Mouse (Mus musculus) forebrain, embryonic 16.5 days (tissue): ENCODE measurements at regions not wholly inside any gene's neighbourhood (a gene's known extent, or its start where the extent isn't known, plus 50 kb on each side); places are given as distances from the start of the nearest gene placed in this dataset.
"Not testable (repeated sequence)": the region's sequence is repeated elsewhere in the genome, so short reads cannot be mapped to it uniquely, and the experiment has no call there.

Experiments
- ATAC-seq: fragments of 200-750 bp; cut with Nextera tagmentation; 2 replicates; pipeline ENCODE4 v1.8.0; 2017; ENCODE audit warnings: mild to moderate bottlenecking, moderate library complexity
- H3K27ac ChIP-seq: fragments of 300-500 bp; sonication (generic); 2 replicates; pipeline ENCODE4 v1.5.1; 2014; ENCODE audit warnings: low read length, control low read depth
- H3K27me3 ChIP-seq: fragments of 300-500 bp; sonication (generic); replicated peaks from 2 replicates; pipeline ENCODE4 v1.6.1; 2014; ENCODE audit warnings: low read length; ENCODE audit not compliant: control insufficient read depth, insufficient read depth
- H3K36me3 ChIP-seq: fragments of 300-500 bp; sonication (generic); 2 replicates; pipeline ENCODE4 v1.6.1; 2014; ENCODE audit not compliant: control insufficient read depth, insufficient read depth
- H3K4me1 ChIP-seq: fragments of 300-500 bp; sonication (generic); replicated peaks from 2 replicates; pipeline ENCODE4 v1.6.1; 2014; ENCODE audit warnings: low read length; ENCODE audit not compliant: control insufficient read depth, insufficient read depth
- H3K4me2 ChIP-seq: fragments of 300-500 bp; sonication (generic); 2 replicates; pipeline ENCODE4 v1.6.1; 2014; ENCODE audit warnings: mild to moderate bottlenecking, low read length, control low read depth
- H3K4me3 ChIP-seq: fragments of 300-500 bp; sonication (generic); replicated peaks from 2 replicates; pipeline ENCODE4 v1.5.1; 2014; ENCODE audit warnings: mild to moderate bottlenecking, low read length, control low read depth
- H3K9ac ChIP-seq: fragments of 300-500 bp; sonication (generic); replicated peaks from 2 replicates; pipeline ENCODE4 v1.6.1; 2014; ENCODE audit warnings: low read depth, low read length, control low read depth
- H3K9me3 ChIP-seq: fragments of 300-500 bp; sonication (generic); 2 replicates; pipeline ENCODE4 v1.6.1; 2016; ENCODE audit warnings: low read length; ENCODE audit not compliant: control insufficient read depth
- WGBS: fragments of 180-500 bp; shearing (Covaris S2); extraction: QIAGEN DNeasy Blood & Tissue Kit; methylation state at CpG from one replicate; pipeline ENCODE4 v1.1.7; 2014; 5-methylcytosine and 5-hydroxymethylcytosine counted together

DNA sequence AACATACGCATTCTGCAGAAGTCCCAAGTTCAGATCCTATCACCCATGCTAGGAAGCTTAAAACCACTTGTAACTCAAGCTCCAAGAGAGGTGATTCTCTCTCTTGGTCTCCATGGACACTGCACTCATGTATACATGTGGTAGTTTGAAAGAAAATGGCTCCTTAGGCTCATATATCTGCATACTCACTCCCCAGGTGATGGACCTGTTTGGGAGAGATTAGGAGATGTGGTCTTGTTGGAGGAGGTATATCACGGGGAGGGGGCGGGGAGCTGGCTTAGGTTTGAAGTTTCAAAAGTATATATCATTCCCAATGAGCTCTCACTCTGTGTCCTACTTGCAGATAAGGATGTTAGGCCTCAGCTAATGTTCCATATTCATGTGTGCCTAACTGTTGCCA is 103.9 kb upstream of the Tbl1x start:
- Histone ChIP-seq H3K9me3 (no peaks in the 10 kb centered on the region), H3K36me3 (no peaks in the 10 kb centered on the region), H3K4me2 (no peak overlapping the region), H3K4me3 (no peak overlapping the region), H3K27ac (no peak overlapping the region), H3K4me1 (no peaks in the 10 kb centered on the region), H3K9ac (no peak overlapping the region), H3K27me3 (no peaks in the 10 kb centered on the region)
- WGBS, result 83% methylated on average over 3 of the region's 3 CpGs
- ATAC-seq, result no peak

DNA sequence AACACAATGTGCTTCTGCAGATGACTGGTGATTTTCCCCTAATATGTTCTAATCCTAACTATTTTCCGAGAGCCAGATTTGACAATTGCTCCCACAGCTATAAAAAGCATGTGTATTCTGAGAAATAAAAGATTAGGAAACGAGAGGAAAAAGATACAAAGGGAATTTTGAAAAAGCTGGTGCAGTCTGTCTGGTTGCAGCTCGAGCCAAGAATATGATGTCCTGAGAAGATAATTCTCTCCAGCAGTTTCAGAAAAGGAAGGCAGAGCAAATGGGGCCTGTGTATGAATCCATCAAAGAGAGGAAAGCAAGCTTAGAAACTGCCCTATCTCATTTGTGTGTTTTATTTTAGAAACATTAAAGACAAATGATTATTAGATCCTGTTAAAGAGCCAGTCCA is 102.9 kb upstream of the Tbl1x start:
- H3K9ac ChIP-seq, result no peak overlapping the region
- H3K9me3 ChIP-seq, result no peaks in the 10 kb centered on the region
- 50% methylated on average over 3 of the region's 3 CpGs for WGBS
- H3K4me1 ChIP-seq, result no peaks in the 10 kb centered on the region
- H3K36me3 ChIP-seq, result no peaks in the 10 kb centered on the region
- H3K27me3 ChIP-seq, result no peaks in the 10 kb centered on the region
- no peak overlapping the region for H3K4me3 ChIP-seq
- no peak overlapping the region for H3K27ac ChIP-seq
- no peak overlapping the region for H3K4me2 ChIP-seq
- no peak for ATAC-seq

DNA sequence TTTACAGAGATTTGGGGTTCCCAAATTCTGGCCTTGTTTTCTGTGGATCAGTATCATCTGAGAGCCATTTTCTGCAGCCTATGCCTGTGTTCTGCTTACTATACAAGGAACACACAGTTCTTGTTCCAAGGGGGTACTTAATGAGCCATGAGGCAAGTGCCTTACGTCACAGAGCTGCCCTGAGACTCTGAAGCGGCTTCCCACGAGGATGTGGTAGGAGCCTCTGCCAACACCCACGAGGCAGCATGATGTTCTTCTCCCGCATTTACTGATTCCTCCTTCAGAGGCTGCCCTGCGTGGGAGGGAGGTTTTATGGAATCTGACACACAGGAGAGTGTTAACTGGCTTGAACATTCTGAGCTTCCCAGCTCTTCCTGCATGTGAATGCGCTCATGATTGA is 101.4 kb upstream of the Tbl1x start:
- no peak overlapping the region for H3K4me3 ChIP-seq
- WGBS, result 48% methylated on average over 7 of the region's 7 CpGs
- no peak; the same call in 1 of the 2 replicates for ATAC-seq
- H3K36me3 ChIP-seq, result no peaks in the 10 kb centered on the region
- H3K27me3 ChIP-seq, result no peaks in the 10 kb centered on the region
- H3K4me1 ChIP-seq, result no peaks in the 10 kb centered on the region
- H3K27ac ChIP-seq, result no peak overlapping the region
- H3K9ac ChIP-seq, result no peak overlapping the region
- no peaks in the 10 kb centered on the region for H3K9me3 ChIP-seq
- no peak overlapping the region for H3K4me2 ChIP-seq

DNA sequence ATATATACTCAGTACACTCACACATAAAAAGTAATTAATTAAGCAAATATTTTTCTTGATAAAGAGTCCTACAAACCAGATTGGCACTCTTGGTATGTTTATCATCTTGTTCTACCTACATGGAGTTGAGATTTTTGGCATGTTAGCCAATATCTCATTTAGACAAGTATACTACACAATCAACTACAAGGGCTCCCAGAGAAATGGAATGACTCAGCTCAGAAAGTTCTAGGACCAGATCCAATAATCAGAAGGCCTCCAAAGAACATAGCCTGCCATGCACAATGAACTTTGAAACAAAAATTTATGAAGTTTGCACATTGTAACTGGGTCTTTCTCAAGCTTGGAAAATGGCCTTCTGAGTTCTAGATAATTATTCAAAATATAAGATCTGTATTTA is 100.0 kb upstream of the Tbl1x start:
- Histone ChIP-seq H3K4me1 (no peaks in the 10 kb centered on the region), H3K4me2 (no peak overlapping the region), H3K27me3 (no peaks in the 10 kb centered on the region), H3K27ac (no peak overlapping the region), H3K36me3 (no peaks in the 10 kb centered on the region), H3K9me3 (no peaks in the 10 kb centered on the region), H3K9ac (no peak overlapping the region), H3K4me3 (no peak overlapping the region)
- ATAC-seq, result no peak

DNA sequence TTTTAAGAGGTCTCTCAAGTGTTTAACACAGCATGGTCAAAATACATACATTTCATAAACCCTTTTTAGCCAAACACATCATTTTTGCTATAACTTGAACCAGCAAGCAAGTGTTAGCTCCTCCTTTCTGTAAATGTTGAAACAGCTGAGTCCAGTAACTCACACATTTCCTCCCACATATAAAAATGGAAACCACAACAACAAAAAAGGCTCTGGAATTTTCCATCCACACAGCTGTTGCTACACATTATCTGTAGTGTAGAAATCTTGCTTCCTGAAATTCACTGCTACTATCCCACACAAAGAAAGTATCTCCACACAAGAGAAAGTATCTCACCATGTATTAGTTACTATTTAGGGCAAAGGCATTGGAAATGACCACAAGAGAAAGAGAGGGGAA is 96.7 kb upstream of the Tbl1x start:
- no peaks in the 10 kb centered on the region for H3K36me3 ChIP-seq
- no peak overlapping the region for H3K4me3 ChIP-seq
- H3K4me1 ChIP-seq, result no peaks in the 10 kb centered on the region
- no peaks in the 10 kb centered on the region for H3K9me3 ChIP-seq
- ATAC-seq, result no peak
- no peak overlapping the region for H3K4me2 ChIP-seq
- no peak overlapping the region for H3K27ac ChIP-seq
- H3K9ac ChIP-seq, result no peak overlapping the region
- H3K27me3 ChIP-seq, result no peaks in the 10 kb centered on the region

DNA sequence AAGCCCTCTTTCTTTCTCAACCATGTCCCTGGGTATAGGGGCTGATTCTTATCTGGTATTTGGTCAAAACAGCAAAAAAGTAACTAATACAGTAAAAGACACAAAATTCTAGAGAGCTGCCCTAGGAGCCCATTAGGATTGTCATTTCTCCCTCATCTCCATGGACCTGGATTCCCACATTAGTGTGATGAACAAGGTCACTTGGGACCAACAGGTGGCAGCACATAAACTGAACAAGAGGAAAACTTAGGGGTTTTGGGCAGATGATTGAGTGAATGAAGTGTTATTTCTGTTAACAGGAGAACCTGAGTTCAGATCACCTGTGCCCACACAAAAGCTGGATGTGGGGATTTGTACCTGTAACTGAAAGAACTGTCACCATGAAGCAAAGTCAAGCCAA is 93.0 kb upstream of the Tbl1x start:
- Histone ChIP-seq H3K4me1 (no peaks in the 10 kb centered on the region), H3K9ac (no peak overlapping the region), H3K4me2 (no peak overlapping the region), H3K9me3 (no peaks in the 10 kb centered on the region), H3K36me3 (no peaks in the 10 kb centered on the region), H3K27me3 (no peaks in the 10 kb centered on the region), H3K4me3 (no peak overlapping the region), H3K27ac (no peak overlapping the region)
- ATAC-seq, result no peak

DNA sequence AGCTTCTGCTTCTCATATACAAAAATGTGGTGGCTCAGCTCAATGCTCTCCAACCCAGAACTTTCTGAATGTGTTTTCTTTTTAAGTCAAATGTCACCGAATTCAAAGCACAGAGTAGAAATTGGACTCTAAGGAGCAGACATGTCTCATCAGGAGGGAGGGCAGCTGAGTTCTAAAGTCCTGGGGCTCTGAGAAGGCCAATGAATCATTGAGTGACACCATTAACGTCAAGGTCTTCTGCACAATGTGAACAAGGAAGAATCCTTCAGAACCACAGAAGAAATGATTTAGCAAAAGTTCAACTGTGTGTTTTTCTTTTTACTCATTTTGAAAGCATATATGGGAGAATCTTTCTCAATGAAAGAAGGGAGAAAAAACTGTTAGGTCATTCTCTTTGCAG is 88.6 kb upstream of the Tbl1x start:
- Histone ChIP-seq H3K9ac (no peak overlapping the region), H3K27me3 (no peaks in the 10 kb centered on the region), H3K36me3 (no peaks in the 10 kb centered on the region), H3K4me3 (no peak overlapping the region), H3K9me3 (no peaks in the 10 kb centered on the region), H3K4me1 (no peaks in the 10 kb centered on the region), H3K4me2 (no peak overlapping the region), H3K27ac (no peak overlapping the region)
- WGBS, result 63% methylated on average over 2 of the region's 2 CpGs
- ATAC-seq, result no peak

DNA sequence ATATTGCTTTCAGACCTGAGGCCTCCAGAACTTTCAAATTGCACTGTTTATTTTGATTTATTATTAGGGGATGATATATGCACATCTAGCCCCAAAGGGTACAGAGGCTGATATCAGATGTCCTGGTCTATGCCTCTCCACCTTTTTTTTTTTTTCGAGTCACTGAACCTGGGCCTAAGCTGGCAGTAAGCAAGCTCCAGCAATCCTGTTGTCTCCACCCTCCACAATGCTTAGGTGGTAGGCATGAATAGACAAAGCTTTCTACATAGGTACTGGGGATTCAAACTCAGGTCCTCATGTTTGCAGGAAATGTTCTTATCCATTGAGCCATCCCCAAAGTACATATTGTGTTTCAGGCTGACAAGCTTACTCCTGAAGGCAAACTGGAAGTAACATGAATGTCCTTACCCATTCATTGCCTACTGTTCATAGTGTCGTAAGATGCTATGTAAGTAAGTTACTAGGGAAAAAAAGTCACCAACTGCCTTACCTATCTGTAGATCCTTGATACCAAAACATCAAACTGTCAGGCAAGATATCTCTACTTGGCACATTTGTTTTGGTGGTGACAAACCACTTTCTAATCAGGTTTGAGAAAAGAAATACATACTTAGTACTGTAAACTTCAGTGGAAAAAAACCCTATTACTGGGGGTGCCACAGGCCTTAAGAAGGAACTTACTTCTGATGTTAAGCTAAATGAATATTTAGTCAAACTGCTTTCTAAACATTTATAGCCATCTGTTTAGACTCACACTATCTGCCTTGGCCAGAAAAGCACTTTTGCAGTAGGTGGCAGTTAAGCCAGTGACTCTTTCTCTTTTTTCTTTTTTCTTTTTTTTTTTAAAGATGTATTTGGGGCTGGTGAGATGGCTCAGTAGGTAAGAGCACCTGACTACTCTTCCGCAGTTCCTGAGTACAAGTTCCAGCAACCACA is 85.8 kb upstream of the Tbl1x start:
- H3K4me2 ChIP-seq, result no peak overlapping the region
- no peak overlapping the region for H3K9ac ChIP-seq
- H3K4me3 ChIP-seq, result no peak overlapping the region
- H3K9me3 ChIP-seq, result no peaks in the 10 kb centered on the region
- WGBS, result 90% methylated on average over 3 of the region's 3 CpGs
- H3K36me3 ChIP-seq, result no peaks in the 10 kb centered on the region
- no peaks in the 10 kb centered on the region for H3K27me3 ChIP-seq
- H3K4me1 ChIP-seq, result no peaks in the 10 kb centered on the region
- H3K27ac ChIP-seq, result no peak overlapping the region
- no peak for ATAC-seq

DNA sequence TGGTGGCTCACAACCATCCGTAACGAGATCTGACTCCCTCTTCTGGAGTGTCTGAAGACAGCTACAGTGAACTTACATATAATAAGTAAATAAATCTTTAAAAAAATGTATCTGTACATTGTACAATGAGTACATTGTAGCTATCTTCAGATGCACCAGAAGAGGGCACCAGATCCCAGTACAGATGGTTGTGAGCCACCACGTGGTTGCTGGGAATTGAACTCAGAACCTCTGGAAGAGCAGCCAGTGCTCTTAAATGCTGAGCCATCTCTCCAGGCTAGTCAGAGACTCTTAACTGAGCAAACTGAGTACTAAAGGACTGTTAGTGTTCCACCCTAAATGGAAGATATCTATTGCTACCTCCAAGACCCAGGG is 85.1 kb upstream of the Tbl1x start:
- not testable (repeated sequence) for H3K9ac ChIP-seq, H3K27me3 ChIP-seq, H3K27ac ChIP-seq, H3K4me2 ChIP-seq, H3K4me1 ChIP-seq, H3K9me3 ChIP-seq, H3K4me3 ChIP-seq, H3K36me3 ChIP-seq, ATAC-seq
- 67% methylated on average over 3 of the region's 3 CpGs for WGBS

DNA sequence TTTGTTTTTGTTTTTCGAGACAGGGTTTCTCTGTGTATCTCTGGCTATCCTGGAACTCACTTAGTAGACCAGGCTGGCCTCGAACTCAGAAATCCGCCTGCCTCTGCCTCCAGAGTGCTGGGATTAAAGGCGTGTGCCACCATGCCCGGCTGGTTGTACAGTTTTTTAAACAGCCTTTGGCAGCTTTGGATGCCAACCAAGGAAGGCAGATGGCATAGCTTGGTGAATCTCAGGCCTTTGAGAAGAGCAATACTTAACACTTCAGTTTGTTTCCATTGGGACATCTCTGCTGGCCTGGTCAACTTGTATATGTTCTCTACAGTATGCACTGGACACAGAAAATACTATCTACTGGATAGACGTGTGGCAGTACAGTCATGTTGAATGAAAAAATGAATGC is 84.0 kb upstream of the Tbl1x start:
- not testable (repeated sequence) for H3K9ac ChIP-seq, H3K4me2 ChIP-seq, H3K27ac ChIP-seq, H3K4me3 ChIP-seq, H3K27me3 ChIP-seq, ATAC-seq, H3K4me1 ChIP-seq, H3K9me3 ChIP-seq, H3K36me3 ChIP-seq
- WGBS, result 83% methylated on average over 6 of the region's 6 CpGs
